Mouse (Mus musculus) kidney, postnatal 10 days (tissue): ENCODE results near the gene Zfp933.
"Not testable (repeated sequence)": the region's sequence is repeated elsewhere in the genome, so short reads cannot be mapped to it uniquely, and the experiment has no call there.

Experiments used
- DNase-seq: peaks from one replicate; pipeline ENCODE4 v3.0.0; 2021; ENCODE audit warnings: mixed read lengths

The Zfp933 gene

GRCm38 (mm10) chr4:147847614-147848583, at the start of gene Zfp933:
Gene Zfp933, minus strand, starts transcription at chr4:147848366.
- peak; percentile 71 for DNase-seq

GRCm38 (mm10) chr4:147897348-147897747, 49.2 kb upstream of the Zfp933 start:
- DNase-seq = no peak

DNA sequence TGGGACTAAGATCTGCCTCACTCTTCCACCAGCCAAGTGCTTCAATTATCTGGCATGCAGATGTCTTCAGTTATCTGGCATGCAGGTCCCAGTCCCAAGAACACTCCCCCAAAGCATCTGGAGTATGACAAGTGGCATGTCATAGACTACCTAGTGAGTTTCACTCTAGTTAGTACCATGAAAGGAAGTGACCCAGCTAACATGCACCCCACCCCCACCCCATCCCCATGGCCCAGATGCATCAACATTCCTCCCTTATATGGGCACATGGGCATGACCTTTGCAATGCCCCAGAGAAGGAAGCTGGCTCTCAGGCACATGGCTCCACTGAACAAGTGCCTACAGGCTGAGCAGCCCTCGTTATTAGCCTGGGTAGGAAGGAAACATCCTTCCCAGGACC, 48.2 kb upstream of the Zfp933 start:
- DNase-seq = no peak

- peak; percentile 33 for DNase-seq
These were observed 47.7 kb upstream of the Zfp933 start for GRCm38 (mm10) chr4:147895815-147896330.

GRCm38 (mm10) chr4:147890341-147890740, 42.2 kb upstream of the Zfp933 start:
- no peak for DNase-seq

DNA sequence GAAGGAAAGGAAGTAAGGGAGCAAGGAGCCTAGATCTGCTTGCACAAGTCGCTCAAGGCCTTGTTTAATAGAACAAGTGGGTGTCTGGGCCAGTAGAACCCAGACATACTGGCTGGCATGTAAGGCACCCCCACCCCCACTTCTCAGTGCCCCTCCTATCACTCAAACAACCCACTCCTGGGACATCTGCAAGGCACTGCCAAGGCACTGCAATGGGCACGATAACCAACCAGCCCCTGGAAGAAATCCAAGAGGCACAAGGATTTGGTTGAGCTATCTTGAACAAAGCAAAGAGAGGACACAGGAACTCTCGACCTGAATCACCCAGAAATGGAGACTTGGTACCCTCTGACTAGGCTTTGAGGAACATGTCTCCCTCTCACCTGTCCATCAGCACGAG, 40.1 kb upstream of the Zfp933 start:
- DNase-seq = no peak

DNA sequence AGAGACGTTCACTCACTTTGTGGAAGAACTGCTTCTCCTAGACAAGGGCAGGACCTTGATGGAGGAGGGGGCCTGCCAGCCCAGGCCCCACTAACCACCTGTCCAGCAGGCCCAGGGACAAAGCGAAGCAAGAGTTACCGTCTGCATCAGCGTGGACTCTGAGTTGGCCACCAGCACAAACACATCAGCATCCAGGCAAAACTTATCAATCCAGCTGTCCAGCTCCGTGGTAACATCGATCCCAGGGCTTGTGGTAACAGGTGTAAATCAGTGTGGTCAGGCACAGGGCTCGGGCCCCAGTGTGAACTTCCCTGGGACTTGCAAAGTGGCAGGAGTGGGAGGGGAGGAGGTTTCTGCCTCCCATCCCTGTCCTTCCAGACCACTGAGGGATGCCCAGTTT, 39.1 kb upstream of the Zfp933 start:
- no peak for DNase-seq

GRCm38 (mm10) chr4:147886158-147886557, 38.0 kb upstream of the Zfp933 start:
- DNase-seq = no peak

GRCm38 (mm10) chr4:147884138-147884537, 36.0 kb upstream of the Zfp933 start:
- DNase-seq = no peak

DNA sequence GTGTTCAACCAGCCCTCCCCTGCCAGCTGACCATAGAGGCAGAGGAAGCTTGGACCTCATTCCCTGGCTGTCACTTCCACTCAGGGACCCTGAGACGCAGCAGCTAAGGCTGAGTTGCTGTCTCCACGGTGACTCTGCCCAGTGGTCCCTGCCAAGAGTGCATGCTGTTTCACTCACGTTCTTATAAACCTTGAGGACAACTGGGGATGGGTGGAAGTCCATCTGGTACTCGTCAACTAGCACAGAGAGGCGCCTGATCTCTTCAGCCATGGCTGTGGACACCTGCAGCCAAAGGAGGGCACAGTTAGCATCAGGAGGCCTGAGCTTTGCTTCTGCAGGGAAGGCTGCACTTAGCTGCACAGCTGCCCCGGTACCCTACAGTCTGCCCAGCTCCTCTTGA, 34.9 kb upstream of the Zfp933 start:
- DNase-seq = no peak

GRCm38 (mm10) chr4:147881792-147882191, 33.6 kb upstream of the Zfp933 start:
- DNase-seq = no peak

DNA sequence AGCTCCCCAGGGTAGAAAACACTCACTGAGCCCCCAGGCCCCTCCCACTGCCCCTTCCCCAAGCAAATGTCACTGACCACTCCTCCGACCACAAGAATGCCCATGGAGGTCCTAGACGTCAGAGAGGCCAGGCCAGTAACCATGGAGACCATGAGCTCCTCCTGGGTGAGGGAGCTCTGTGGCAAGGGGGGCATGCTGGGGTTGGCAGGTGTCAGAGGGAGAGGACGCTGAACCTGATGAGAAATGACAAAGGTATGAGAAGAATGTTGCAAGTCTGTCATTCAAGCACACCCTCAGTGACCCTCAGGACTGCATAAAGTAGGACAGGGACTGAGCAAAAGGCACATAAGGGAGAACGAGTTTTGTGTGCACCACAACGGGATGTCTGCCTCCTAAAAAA, 31.7 kb upstream of the Zfp933 start:
- no peak for DNase-seq

- DNase-seq = no peak
These were observed 31.3 kb upstream of the Zfp933 start for GRCm38 (mm10) chr4:147879456-147879855.

DNA sequence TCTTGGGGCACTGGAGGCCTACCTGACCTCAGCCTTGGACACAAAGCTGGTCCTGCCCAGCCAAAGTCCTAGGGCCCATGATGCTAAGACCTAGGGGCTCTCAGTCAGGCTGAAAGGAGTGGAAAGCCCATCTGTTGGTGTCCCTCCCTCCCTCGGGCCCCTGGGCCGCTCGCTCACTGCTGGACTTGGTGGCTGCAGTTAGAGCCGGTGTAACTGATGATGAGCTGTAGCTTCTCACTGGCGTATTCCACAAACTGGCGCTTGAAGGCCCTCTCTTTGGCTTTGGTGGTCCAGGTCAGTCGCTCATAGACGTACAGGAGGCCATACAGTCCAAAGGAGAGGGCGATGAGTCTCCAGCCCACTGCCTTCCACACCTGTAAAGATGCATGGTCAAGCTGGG, 30.4 kb upstream of the Zfp933 start:
- no peak for DNase-seq

DNA sequence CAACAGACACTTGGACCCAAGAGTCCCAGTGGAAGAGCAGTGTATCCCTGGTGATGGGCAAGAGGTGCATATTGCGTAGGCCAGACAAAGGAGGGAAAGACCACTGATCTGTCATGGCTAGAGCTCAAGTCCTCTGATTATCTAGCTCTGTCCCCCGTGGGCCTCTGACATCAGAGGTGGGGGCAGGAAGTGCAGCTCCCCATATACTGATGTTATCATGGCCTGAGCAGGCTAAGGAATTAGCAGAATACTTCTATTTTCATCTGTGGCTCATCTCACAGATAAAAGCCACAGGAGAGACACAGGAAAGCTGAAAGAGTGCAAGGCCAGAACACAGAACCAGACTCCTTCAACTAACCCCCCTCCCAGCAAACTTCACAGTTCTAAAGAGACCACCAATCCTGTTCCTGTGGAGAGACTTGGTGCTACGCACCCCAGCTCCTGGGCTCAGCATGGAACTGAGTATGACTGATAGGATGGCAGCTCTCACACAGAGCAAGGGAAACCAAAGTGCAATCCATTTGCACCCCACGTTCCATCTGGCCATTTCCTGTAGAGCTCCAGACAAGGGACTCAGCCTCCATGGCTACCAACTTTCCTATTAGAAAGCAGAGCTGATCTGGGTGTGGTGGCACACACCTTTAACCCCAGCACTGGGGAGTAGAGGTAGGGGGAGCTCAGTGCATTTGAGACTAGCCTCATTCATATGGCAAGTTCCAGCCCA, 27.8 kb upstream of the Zfp933 start:
- no peak for DNase-seq

DNA sequence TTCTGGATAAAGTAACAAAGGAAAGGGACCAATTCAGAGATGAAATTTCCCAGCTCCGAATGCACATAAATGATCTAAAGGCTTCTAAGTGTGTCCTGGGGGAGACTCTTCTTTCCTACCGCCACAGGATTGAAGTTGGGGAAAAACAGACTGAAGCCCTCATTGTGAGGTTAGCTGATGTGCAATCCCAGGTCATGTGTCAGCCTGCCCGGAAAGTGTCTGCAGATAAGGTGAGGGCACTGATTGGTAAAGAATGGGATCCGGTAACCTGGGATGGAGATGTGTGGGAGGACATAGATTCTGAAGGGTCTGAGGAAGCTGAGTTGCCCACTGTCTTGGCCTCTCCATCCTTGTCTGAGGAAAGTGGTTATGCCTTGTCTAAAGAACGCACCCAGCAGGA, 21.1 kb upstream of the Zfp933 start:
- DNase-seq = no peak

- peak; percentile 96 for DNase-seq
These were observed 20.4 kb upstream of the Zfp933 start, which contains the start of the genes Miip and Fv1 for GRCm38 (mm10) chr4:147868450-147869031. Gene Miip, minus strand, starts transcription at chr4:147868816. Gene Fv1, plus strand, starts transcription at chr4:147868979.

- DNase-seq = no peak
These were observed 19.6 kb upstream of the Zfp933 start for GRCm38 (mm10) chr4:147867563-147868449.

DNA sequence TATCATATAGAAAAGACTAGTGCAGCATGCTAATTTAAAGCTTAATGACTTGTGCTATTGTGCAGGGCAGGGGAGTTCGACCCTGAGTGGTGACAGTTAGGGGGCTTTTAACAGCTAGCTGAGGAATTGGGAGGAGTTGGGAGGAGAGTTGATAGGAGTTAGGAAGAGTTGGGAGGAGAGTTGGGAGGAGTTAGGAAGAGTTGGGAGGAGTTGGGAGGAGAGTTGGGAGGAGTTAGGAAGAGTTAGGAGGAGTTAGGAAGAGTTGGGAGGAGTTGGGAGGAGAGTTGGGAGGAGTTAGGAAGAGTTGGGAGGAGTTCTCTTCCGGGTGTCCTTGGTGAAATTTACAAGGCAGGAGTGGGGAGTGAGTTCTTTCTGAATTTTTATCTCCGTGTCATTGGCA, 18.6 kb upstream of the Zfp933 start:
- not testable (repeated sequence) for DNase-seq

GRCm38 (mm10) chr4:147866056-147866455, 17.9 kb upstream of the Zfp933 start:
- DNase-seq = no peak

GRCm38 (mm10) chr4:147865651-147866050, 17.5 kb upstream of the Zfp933 start:
- DNase-seq = no peak

DNA sequence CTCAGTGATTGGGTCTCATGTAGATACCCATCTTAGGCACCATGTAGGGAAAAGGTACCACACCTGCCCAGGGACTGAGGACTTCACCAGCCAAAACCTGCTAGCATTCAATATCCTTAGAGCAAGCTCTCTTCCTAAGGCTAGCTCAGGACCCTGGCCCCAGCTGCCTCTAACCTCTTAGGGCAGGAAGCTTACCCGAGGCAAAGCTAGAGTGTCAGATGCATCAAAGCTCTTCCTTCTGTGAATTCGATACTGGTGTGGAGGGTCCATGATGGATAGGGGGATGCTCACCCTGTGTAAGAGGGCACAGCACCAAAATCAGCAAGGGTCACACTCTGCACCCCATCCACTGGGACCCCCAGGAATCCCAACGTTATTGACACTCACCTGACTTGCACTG, 13.9 kb upstream of the Zfp933 start:
- no peak for DNase-seq
